Mouse (Mus musculus) lung, embryonic 14.5 days (tissue): ENCODE data around the gene 9130409I23Rik. TPM values are rescaled to one million over a fixed set of nuclear protein-coding genes. Genes with fewer than 3 reads are reported as not detected.

Source experiments
- ATAC-seq: fragments of 200-750 bp; cut with Nextera tagmentation; 2 replicates; pipeline ENCODE4 v1.8.0; 2017; ENCODE audit warnings: mild to moderate bottlenecking, moderate TSS enrichment, moderate library complexity; ENCODE audit not compliant: insufficient read depth
- DNase-seq: peaks from one replicate; pipeline ENCODE4 v3.0.0-alpha.2; 2015
- H3K27ac ChIP-seq: fragments of 300-500 bp; sonication (generic); 2 replicates; pipeline ENCODE4 v1.5.1; 2014; ENCODE audit warnings: low read depth, mild to moderate bottlenecking, moderate library complexity
- H3K27me3 ChIP-seq: fragments of 300-500 bp; sonication (generic); 2 replicates; pipeline ENCODE4 v1.6.1; 2014; ENCODE audit warnings: low read length, control low read depth; ENCODE audit not compliant: insufficient read depth
- H3K36me3 ChIP-seq: fragments of 300-500 bp; sonication (generic); 2 replicates; pipeline ENCODE4 v1.6.1; 2014; ENCODE audit warnings: control low read depth; ENCODE audit not compliant: insufficient read depth
- H3K4me1 ChIP-seq: fragments of 300-500 bp; sonication (generic); 2 replicates; pipeline ENCODE4 v1.6.1; 2014; ENCODE audit warnings: antibody characterized with exemption, control low read depth; ENCODE audit not compliant: insufficient read depth
- H3K4me2 ChIP-seq: fragments of 300-500 bp; sonication (generic); 2 replicates; pipeline ENCODE4 v1.6.1; 2014; ENCODE audit warnings: mild to moderate bottlenecking
- H3K4me3 ChIP-seq: fragments of 300-500 bp; sonication (generic); 2 replicates; pipeline ENCODE4 v1.5.1; 2014; ENCODE audit warnings: low read depth, low read length
- H3K9ac ChIP-seq: fragments of 300-500 bp; sonication (generic); 2 replicates; pipeline ENCODE4 v1.6.1; 2014
- H3K9me3 ChIP-seq: fragments of 300-500 bp; sonication (generic); 2 replicates; pipeline ENCODE4 v1.6.1; 2016; ENCODE audit warnings: low read depth, low read length, control low read depth
- CTCF ChIP-seq: IDR thresholded peaks from 2 replicates; pipeline ENCODE4 v1.5.1; 2016; ENCODE audit warnings: antibody characterized with exemption, low read depth
- WGBS: fragments of 180-500 bp; shearing (Covaris S2); extraction: QIAGEN DNeasy Blood & Tissue Kit; methylation state at CpG from one replicate; pipeline ENCODE4 v1.1.7; 2014; 5-methylcytosine and 5-hydroxymethylcytosine counted together
- polyA plus RNA-seq: library from polyadenylated mRNA; unstranded; fragments of >200 nt; fragmentation: Nextera tagmentation; extraction: Ambion mirVana; gene quantifications from 2 replicates; pipeline ENCODE4 v1.2.1, GENCODE M21; 2014

The 9130409I23Rik gene
- polyA plus RNA-seq, 1 experiment from 2014 or later = 0.09 TPM

DNA sequence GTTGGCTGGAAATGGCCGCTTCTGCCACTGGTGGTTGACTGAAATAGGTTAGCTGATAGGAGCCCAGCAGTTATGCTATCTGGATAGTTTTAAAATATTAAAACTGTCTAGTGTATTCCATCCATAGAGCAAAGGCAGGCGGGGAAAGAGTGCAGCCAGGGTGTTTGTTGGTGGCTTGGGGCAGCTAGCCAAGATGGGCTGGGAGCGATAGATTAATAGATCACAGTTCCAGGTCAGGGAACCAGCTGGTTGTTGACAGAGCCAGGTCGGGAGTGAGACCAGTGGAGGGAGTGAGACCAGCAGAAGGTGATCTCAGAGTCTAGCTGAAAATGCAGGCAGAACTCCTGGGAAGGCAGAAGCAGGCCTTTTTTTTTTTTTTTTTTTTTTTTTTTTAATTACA, 13.4 kb upstream of the 9130409I23Rik start:
- Histone ChIP-seq H3K27ac (no peak overlapping the region), H3K4me1 (no peaks in the 10 kb centered on the region), H3K36me3 (no peaks in the 10 kb centered on the region), H3K9ac (no peak overlapping the region), H3K4me3 (no peak overlapping the region), H3K4me2 (no peak overlapping the region), H3K9me3 (no peaks in the 10 kb centered on the region), H3K27me3 (no peaks in the 10 kb centered on the region)
- DNase-seq (no peak), ATAC-seq (no peak)
- 55% methylated on average over 4 of the region's 4 CpGs for WGBS
- no peak for TF ChIP-seq CTCF

DNA sequence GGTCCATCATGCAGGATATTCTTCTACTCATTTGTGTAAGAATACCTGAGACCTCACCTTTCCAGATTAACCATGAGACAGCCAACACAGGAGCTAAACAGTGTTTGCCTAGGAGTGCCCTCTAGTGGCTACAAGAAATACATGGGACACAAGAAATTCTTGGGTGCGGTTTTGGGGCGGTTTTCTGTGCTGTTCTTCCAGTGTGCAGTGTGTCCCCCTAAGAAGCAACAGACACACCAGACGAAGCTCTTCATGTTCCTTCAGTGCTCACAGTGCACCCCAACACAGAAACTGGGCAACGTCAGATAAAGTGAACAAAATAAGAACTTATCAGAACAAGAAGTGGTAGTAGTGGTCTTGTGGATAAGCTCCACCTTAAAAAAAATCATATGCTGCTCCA, 11.4 kb upstream of the 9130409I23Rik start:
- ATAC-seq (no peak), DNase-seq (peak; percentile 77)
- Histone ChIP-seq H3K9me3 (no peaks in the 10 kb centered on the region), H3K27me3 (no peaks in the 10 kb centered on the region), H3K4me1 (no peaks in the 10 kb centered on the region), H3K4me3 (no peak overlapping the region), H3K27ac (no peak overlapping the region), H3K4me2 (no peak overlapping the region), H3K9ac (no peak overlapping the region), H3K36me3 (no peaks in the 10 kb centered on the region)
- TF ChIP-seq CTCF = peak; percentile 79
- WGBS = 13% methylated on average over 4 of the region's 4 CpGs

DNA sequence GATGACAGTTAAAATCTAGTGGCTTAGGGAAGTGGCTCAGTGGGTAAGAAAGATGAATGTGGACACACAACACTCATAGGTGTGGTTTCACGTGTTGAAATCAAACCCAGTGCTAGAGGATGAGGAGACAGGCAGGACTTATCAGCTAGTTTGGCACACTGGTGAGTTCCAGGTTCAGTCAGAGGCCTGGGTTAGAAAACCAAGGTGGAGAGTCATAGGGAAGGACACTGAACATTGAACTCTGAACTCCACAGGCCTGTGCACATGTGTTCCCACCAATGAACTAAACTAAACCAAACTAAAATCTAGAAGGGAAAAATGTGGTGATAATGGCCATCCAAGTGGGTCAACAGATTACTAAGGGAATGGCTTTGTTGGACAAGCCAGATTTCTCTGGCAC, 3.5 kb upstream of the 9130409I23Rik start:
- no peak overlapping the region for H3K27ac ChIP-seq
- ATAC-seq (no peak), DNase-seq (no peak)

DNA sequence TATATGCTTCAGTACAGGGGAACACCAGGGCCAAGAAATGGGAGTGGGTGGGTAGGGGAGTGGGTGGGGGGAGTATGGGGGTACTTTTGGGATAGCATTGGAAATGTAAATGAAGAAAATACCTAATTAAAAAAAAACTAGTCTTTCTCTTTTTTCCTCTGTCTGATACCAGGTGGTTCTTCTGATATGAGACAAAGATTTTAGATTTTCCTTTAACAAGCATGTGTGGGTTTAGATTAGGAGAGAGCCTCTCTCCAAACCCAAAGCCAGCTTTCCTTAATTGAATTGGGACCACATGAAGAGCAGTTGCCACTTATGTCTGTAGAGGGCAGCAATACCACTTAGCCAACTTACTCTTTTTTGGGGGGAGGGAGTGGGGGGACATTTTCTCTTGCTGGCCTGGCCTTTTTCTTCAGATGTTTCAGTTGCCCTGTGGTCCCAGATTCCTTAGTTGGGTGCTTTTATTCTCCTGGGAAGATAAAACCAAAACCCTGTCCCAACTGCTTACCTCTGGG, 1.7 kb upstream of the 9130409I23Rik start:
- H3K9me3 ChIP-seq = no peaks in the 10 kb centered on the region
- H3K27ac ChIP-seq = no peak overlapping the region
- H3K36me3 ChIP-seq = no peaks in the 10 kb centered on the region
- H3K4me2 ChIP-seq = no peak overlapping the region
- DNase-seq = no peak
- no peak for ATAC-seq
- H3K27me3 ChIP-seq = no peaks in the 10 kb centered on the region
- TF ChIP-seq CTCF = peak; percentile 27
- H3K4me3 ChIP-seq = no peak overlapping the region
- H3K4me1 ChIP-seq = no peaks in the 10 kb centered on the region
- no peak overlapping the region for H3K9ac ChIP-seq

More for the DNA sequence above, 3.5 kb upstream of the 9130409I23Rik start:
- Histone ChIP-seq H3K4me1 (no peaks in the 10 kb centered on the region), H3K4me2 (no peak overlapping the region), H3K9me3 (no peaks in the 10 kb centered on the region), H3K27me3 (no peaks in the 10 kb centered on the region), H3K36me3 (no peaks in the 10 kb centered on the region), H3K9ac (no peak overlapping the region), H3K4me3 (no peak overlapping the region)
- 44% methylated on average over 1 of the region's 1 CpGs for WGBS
- no peak for TF ChIP-seq CTCF

DNA sequence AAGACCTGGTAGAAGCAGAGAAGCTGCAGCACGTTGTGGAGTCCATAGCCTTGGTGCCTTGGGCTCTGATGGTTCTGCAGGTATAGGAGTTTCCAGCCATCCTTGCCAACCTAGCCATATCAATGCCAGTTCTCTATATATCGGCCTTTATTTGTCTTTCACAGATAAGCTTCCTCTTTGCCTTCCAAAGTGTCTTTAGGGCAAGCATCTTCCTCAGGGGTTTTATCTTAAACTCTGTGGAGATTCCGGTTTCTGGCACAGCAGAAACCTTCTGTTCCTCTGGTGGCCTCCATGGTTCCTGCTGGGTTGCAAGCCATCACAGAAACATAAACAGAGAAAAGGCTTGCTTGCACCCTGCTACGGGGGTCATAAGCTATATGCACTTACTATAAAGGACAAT, 1.9 kb downstream of the 9130409I23Rik start:
- DNase-seq (no peak), ATAC-seq (no peak)
- 68% methylated on average over 4 of the region's 4 CpGs for WGBS
- Histone ChIP-seq H3K27ac (no peak overlapping the region), H3K9ac (no peak overlapping the region), H3K9me3 (no peaks in the 10 kb centered on the region), H3K4me2 (no peak overlapping the region), H3K4me3 (no peak overlapping the region), H3K4me1 (no peaks in the 10 kb centered on the region), H3K36me3 (no peaks in the 10 kb centered on the region), H3K27me3 (no peaks in the 10 kb centered on the region)
- no peak for TF ChIP-seq CTCF

DNA sequence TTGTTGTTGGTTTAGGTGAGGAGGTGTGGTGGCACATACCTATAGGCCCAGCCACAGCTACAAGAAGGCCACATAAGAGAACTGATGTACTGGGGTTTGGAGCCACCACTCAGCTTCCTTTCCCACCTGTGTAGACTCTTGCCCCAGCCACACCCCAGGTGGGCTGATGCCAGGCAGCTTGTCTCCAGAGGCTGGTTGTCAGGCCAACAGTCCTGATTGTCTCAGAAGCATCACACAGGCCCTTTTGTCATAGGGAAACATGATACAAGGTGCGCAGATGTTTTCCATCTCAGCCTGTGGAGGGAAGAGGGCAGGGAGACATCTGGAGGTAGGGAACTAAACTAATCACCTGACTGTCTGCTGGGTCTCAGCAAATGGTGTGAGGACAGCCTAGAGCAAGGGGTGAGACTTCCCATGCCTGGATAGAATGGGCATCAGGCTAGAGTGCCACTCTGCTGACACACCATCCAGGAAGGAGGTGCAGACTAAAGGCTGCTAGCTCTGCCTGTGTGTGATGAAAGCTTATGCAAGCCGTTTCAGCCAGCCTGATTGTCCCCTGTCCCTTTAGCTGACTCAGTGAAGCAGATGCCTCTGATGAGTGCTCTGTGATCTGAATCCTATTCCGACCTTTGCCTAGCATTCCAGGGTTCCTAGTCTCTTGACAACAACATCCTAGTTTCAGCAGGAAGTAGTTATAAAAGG, 10.9 kb downstream of the 9130409I23Rik start:
- H3K9ac ChIP-seq = no peak overlapping the region
- 48% methylated on average over 3 of the region's 3 CpGs for WGBS
- H3K4me1 ChIP-seq = no peaks in the 10 kb centered on the region
- DNase-seq = no peak
- ATAC-seq = no peak
- no peaks in the 10 kb centered on the region for H3K36me3 ChIP-seq
- no peak for TF ChIP-seq CTCF
- H3K27me3 ChIP-seq = no peaks in the 10 kb centered on the region
- H3K4me2 ChIP-seq = no peak overlapping the region
- no peak overlapping the region for H3K4me3 ChIP-seq
- no peaks in the 10 kb centered on the region for H3K9me3 ChIP-seq
- H3K27ac ChIP-seq = no peak overlapping the region

DNA sequence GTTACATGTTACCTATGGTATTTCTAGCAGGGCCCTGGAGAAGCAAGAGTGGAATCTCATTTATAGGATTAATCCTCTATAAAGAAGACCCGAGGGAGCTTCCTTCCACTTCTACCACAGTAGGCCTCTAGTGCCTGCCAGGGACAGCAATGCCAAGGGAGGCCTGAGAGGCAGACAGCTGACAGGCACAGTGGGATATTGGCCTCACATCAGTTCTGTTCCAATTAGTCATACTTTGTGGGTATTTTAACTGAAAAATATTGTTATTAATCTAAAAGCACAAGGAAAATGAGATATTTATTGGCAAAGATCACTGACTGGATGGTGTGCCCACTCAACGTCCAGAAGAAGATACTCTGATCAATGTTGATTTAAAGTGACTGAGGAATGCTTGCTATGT, 13.0 kb downstream of the 9130409I23Rik start:
- ATAC-seq (no peak), DNase-seq (no peak)
- Histone ChIP-seq H3K27me3 (no peaks in the 10 kb centered on the region), H3K4me2 (no peak overlapping the region), H3K4me3 (no peak overlapping the region), H3K27ac (no peak overlapping the region), H3K36me3 (no peaks in the 10 kb centered on the region), H3K9me3 (no peaks in the 10 kb centered on the region), H3K4me1 (no peaks in the 10 kb centered on the region), H3K9ac (no peak overlapping the region)
- no peak for TF ChIP-seq CTCF
- WGBS = 47% methylated on average over 2 of the region's 2 CpGs

DNA sequence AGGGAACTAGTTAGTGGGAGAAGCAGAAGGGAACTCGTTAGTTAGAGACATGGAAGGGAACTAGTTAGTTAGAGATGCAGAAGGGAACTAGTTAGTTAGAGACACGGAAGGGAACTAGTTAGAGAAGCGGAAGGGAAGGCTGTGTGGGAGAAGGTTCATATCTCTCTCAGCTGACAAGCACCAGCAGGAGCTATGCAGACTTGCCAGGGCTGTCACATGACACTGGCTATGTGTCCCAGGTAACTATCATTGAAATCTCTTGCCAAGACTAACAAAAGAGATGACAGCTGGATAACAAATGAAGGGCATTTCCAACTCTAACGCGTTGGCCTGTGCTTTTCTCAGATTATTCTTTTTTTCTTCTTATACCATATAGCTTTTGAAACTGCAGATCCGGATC, 13.6 kb downstream of the 9130409I23Rik start:
- H3K36me3 ChIP-seq = no peaks in the 10 kb centered on the region
- H3K4me3 ChIP-seq = no peak overlapping the region
- no peaks in the 10 kb centered on the region for H3K27me3 ChIP-seq
- H3K4me1 ChIP-seq = no peaks in the 10 kb centered on the region
- H3K9ac ChIP-seq = no peak overlapping the region
- no peak for ATAC-seq
- no peak overlapping the region for H3K4me2 ChIP-seq
- H3K27ac ChIP-seq = no peak overlapping the region
- 54% methylated on average over 6 of the region's 6 CpGs for WGBS
- no peak for DNase-seq
- TF ChIP-seq CTCF = no peak
- H3K9me3 ChIP-seq = no peaks in the 10 kb centered on the region
